Mouse (Mus musculus) heart, embryonic 10.5 days (tissue): ENCODE measurements around the gene Lonp1. TPM values are rescaled to one million over a fixed set of nuclear protein-coding genes. Genes with fewer than 3 reads are reported as not detected.
"Not testable (repeated sequence)": the region's sequence is repeated elsewhere in the genome, so short reads cannot be mapped to it uniquely, and the experiment has no call there.

ENCODE experiments used
- DNase-seq: peaks from one replicate; pipeline ENCODE4 v3.0.0-alpha.2; 2017; ENCODE audit warnings: low spot score
- H3K27ac ChIP-seq: fragments of 300-500 bp; sonication (generic); 2 replicates; pipeline ENCODE4 v1.5.1; 2016; ENCODE audit warnings: mild to moderate bottlenecking
- H3K27me3 ChIP-seq: fragments of 300-500 bp; sonication (generic); 2 replicates; pipeline ENCODE4 v1.6.1; 2016; ENCODE audit warnings: mild to moderate bottlenecking; ENCODE audit not compliant: poor library complexity, insufficient read depth, severe bottlenecking
- H3K36me3 ChIP-seq: fragments of 300-500 bp; sonication (generic); 2 replicates; pipeline ENCODE4 v1.6.1; 2016; ENCODE audit warnings: mild to moderate bottlenecking, moderate library complexity
- H3K4me1 ChIP-seq: fragments of 300-500 bp; sonication (generic); 2 replicates; pipeline ENCODE4 v1.6.1; 2016; ENCODE audit warnings: mild to moderate bottlenecking
- H3K4me3 ChIP-seq: fragments of 300-500 bp; sonication (generic); 2 replicates; pipeline ENCODE4 v1.5.1; 2016; ENCODE audit warnings: mild to moderate bottlenecking, moderate library complexity
- H3K9me3 ChIP-seq: fragments of 300-500 bp; sonication (generic); 2 replicates; pipeline ENCODE4 v1.6.1; 2016; ENCODE audit warnings: mild to moderate bottlenecking, moderate library complexity
- WGBS: fragments of 180-500 bp; shearing (Covaris S2); methylation state at CpG from one replicate; pipeline ENCODE4 v1.1.7; 2016; 5-methylcytosine and 5-hydroxymethylcytosine counted together
- polyA plus RNA-seq: library from polyadenylated mRNA; unstranded; fragments of >200 nt; fragmentation: Nextera tagmentation; extraction: Ambion mirVana; gene quantifications from 2 replicates; pipeline ENCODE4 v1.2.1, GENCODE M21; 2016

Gene Lonp1
- polyA plus RNA-seq, 1 experiment from 2014 or later: 65.1 TPM

GRCm38 (mm10) chr17:56651801-56652200 is 25.1 kb upstream of the Lonp1 start:
- Histone ChIP-seq H3K4me3 (no peak overlapping the region), H3K9me3 (no peaks in the 10 kb centered on the region), H3K27me3 (peaks cover 11% of the 10 kb centered on the region; the same call in 1 of the 2 replicates), H3K36me3 (no peaks in the 10 kb centered on the region), H3K4me1 (peaks cover 10% of the 10 kb centered on the region), H3K27ac (no peak overlapping the region)
- 28% methylated on average over 10 of the region's 10 CpGs for WGBS
- no peak for DNase-seq

- H3K9me3 ChIP-seq: no peaks in the 10 kb centered on the region
- no peak overlapping the region for H3K27ac ChIP-seq
- H3K4me3 ChIP-seq: no peak overlapping the region
- no peaks in the 10 kb centered on the region for H3K36me3 ChIP-seq
- WGBS: 56% methylated on average over 11 of the region's 13 CpGs
- H3K27me3 ChIP-seq: peaks cover 6% of the 10 kb centered on the region; the same call in 1 of the 2 replicates
- DNase-seq: no peak
- peaks cover 10% of the 10 kb centered on the region for H3K4me1 ChIP-seq
These were observed 20.9 kb upstream of the Lonp1 start for GRCm38 (mm10) chr17:56647546-56647945.

GRCm38 (mm10) chr17:56643237-56643636 is 16.6 kb upstream of the Lonp1 start:
- no peak for DNase-seq
- H3K9me3 ChIP-seq: no peaks in the 10 kb centered on the region
- no peak overlapping the region for H3K4me3 ChIP-seq
- no peaks in the 10 kb centered on the region for H3K36me3 ChIP-seq
- peaks cover 7% of the 10 kb centered on the region for H3K4me1 ChIP-seq
- WGBS: 80% methylated on average over 4 of the region's 4 CpGs
- no peak overlapping the region for H3K27ac ChIP-seq
- H3K27me3 ChIP-seq: no peaks in the 10 kb centered on the region

- Histone ChIP-seq H3K27ac (no peak overlapping the region), H3K9me3 (no peaks in the 10 kb centered on the region), H3K4me3 (no peak overlapping the region), H3K27me3 (no peaks in the 10 kb centered on the region), H3K36me3 (no peaks in the 10 kb centered on the region), H3K4me1 (no peaks in the 10 kb centered on the region)
- 78% methylated on average over 6 of the region's 6 CpGs for WGBS
- DNase-seq: no peak
These were observed 7.3 kb upstream of the Lonp1 start for GRCm38 (mm10) chr17:56634023-56634422.

GRCm38 (mm10) chr17:56631807-56632206 is 5.1 kb upstream of the Lonp1 start:
- no peaks in the 10 kb centered on the region for H3K9me3 ChIP-seq
- H3K36me3 ChIP-seq: no peaks in the 10 kb centered on the region
- H3K4me3 ChIP-seq: no peak overlapping the region
- H3K27me3 ChIP-seq: no peaks in the 10 kb centered on the region
- WGBS: 62% methylated on average over 4 of the region's 4 CpGs
- no peak for DNase-seq
- H3K4me1 ChIP-seq: peaks cover 7% of the 10 kb centered on the region
- no peak overlapping the region for H3K27ac ChIP-seq

GRCm38 (mm10) chr17:56629800-56630781 is 3.4 kb upstream of the Lonp1 start:
- H3K9me3 ChIP-seq, H3K27me3 ChIP-seq, DNase-seq, H3K27ac ChIP-seq, H3K36me3 ChIP-seq, H3K4me3 ChIP-seq: not testable (repeated sequence)
- H3K4me1 ChIP-seq: peaks cover 22% of the 10 kb centered on the region
- 85% methylated on average over 27 of the region's 27 CpGs for WGBS

- 7% methylated on average over 26 of the region's 26 CpGs for whole genome bisulfite sequencing
- Histone ChIP-seq H3K9me3 (no peaks in the 10 kb centered on the region), H3K27me3 (no peaks in the 10 kb centered on the region), H3K4me1 (peaks cover 25% of the 10 kb centered on the region), H3K27ac (peak within 1 kb of the TSS; percentile 93), H3K4me3 (peak within 1 kb of the TSS; percentile 92), H3K36me3 (peaks cover 23% of the 10 kb centered on the region)
- peak; percentile 80 for DNase-seq
These were observed 1.0 kb upstream of the Lonp1 start, which contains the start of gene Catsperd for GRCm38 (mm10) chr17:56627530-56628277. Gene Catsperd (plus strand): TSS chr17:56628143.

GRCm38 (mm10) chr17:56626260-56626659 is 427 bp downstream of the Lonp1 start:
- H3K27me3 ChIP-seq: no peaks in the 10 kb centered on the region
- H3K4me1 ChIP-seq: peaks cover 25% of the 10 kb centered on the region
- H3K9me3 ChIP-seq: no peaks in the 10 kb centered on the region
- H3K36me3 ChIP-seq: peaks cover 37% of the 10 kb centered on the region
- H3K27ac ChIP-seq: peak overlapping the region; percentile 93
- H3K4me3 ChIP-seq: peak overlapping the region; percentile 92
- WGBS: 1% methylated on average over 32 of the region's 32 CpGs
- DNase-seq: no peak

- H3K9me3 ChIP-seq: no peaks in the 10 kb centered on the region
- WGBS: 58% methylated on average over 3 of the region's 3 CpGs
- DNase-seq: no peak
- H3K4me1 ChIP-seq: peaks cover 25% of the 10 kb centered on the region
- no peaks in the 10 kb centered on the region for H3K27me3 ChIP-seq
- H3K4me3 ChIP-seq: peak overlapping the region; percentile 92
- H3K27ac ChIP-seq: no peak overlapping the region
- H3K36me3 ChIP-seq: peaks cover 44% of the 10 kb centered on the region
These were observed 1.2 kb downstream of the Lonp1 start for GRCm38 (mm10) chr17:56625495-56625894.

GRCm38 (mm10) chr17:56617628-56618027 is 9.1 kb downstream of the Lonp1 start:
- Histone ChIP-seq H3K27ac (peak overlapping the region; percentile 5; the same call in 1 of the 2 replicates), H3K4me3 (peak overlapping the region; percentile 3; the same call in 1 of the 2 replicates), H3K9me3 (no peaks in the 10 kb centered on the region), H3K36me3 (peaks cover 86% of the 10 kb centered on the region), H3K4me1 (peaks cover 18% of the 10 kb centered on the region), H3K27me3 (no peaks in the 10 kb centered on the region)
- 89% methylated on average over 8 of the region's 8 CpGs for WGBS
- no peak for DNase-seq

- no peaks in the 10 kb centered on the region for H3K9me3 ChIP-seq
- 77% methylated on average over 3 of the region's 3 CpGs for WGBS
- no peak overlapping the region for H3K4me3 ChIP-seq
- DNase-seq: no peak
- H3K4me1 ChIP-seq: peaks cover 26% of the 10 kb centered on the region
- peaks cover 77% of the 10 kb centered on the region for H3K36me3 ChIP-seq
- no peak overlapping the region for H3K27ac ChIP-seq
- H3K27me3 ChIP-seq: no peaks in the 10 kb centered on the region
These were observed 10.0 kb downstream of the Lonp1 start for GRCm38 (mm10) chr17:56616725-56617124.

GRCm38 (mm10) chr17:56615792-56616191 is 10.9 kb downstream of the Lonp1 start:
- H3K27me3 ChIP-seq: no peaks in the 10 kb centered on the region
- H3K4me1 ChIP-seq: peaks cover 28% of the 10 kb centered on the region
- 0 out of 2 replicates have a peak overlapping the region, but pooled peaks have one; percentile 86 for H3K4me3 ChIP-seq
- no peak overlapping the region for H3K27ac ChIP-seq
- H3K36me3 ChIP-seq: peaks cover 69% of the 10 kb centered on the region
- 88% methylated on average over 4 of the region's 4 CpGs for WGBS
- DNase-seq: no peak
- no peaks in the 10 kb centered on the region for H3K9me3 ChIP-seq
